Mouse (Mus musculus) spleen, postnatal 10 days (tissue): ENCODE results near the gene Carmil2.

Experiments
- DNase-seq, 2 experiments: peaks; one replicate each; pipeline ENCODE4 v3.0.0; 2021 to 2022; ENCODE audit warnings: low spot score in 2 of 2

Carmil2 gene

GRCm38 (mm10) chr8:105722861-105723260 lies 36.8 kb downstream of the Carmil2 start:
- DNase-seq, result no peak

DNA sequence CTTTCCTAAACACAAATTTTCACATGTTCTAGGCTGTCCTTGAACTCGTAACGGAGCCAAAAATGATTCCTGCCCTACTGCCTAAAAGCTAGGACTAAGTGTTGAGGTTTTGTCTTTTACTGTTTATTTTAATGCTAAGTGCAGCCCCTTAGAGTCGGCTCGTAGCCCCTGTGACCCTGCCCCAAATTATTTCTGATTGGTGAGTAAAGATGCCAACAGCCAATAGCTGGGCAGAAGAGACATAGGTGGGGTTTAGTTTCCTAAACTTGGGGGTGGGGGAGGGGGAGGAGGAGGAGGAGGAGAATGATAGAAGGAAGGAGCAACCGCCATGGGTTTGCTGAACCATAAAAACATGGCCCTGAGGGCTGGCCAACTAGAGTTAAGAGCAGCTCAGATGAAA lies 39.7 kb downstream of the Carmil2 start:
- DNase-seq, result no peak

- DNase-seq, result no peak
Measured at GRCm38 (mm10) chr8:105727397-105728124, 41.5 kb downstream of the Carmil2 start.

- DNase-seq, result no peak
Measured at GRCm38 (mm10) chr8:105732186-105732585, 46.1 kb downstream of the Carmil2 start.

DNA sequence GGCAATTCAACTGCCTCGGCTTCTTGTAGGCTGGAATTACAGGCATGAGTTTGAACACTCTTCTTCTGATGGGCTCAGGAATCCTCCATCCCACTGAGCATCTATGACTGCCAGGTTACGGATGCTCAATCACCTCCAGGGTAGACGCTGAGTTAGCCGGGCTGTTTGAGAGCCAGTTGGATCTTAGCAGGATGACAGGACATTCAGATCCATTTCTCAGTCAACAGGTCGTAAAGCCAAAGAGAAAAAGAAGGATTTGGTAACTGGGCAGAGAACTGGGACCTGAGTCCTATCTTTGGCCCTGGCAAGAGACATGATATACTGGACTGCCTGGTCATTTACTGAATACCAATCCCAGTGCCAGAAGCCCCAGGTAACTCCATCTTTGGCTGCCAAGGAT lies 53.1 kb downstream of the Carmil2 start:
- DNase-seq, result no peak

DNA sequence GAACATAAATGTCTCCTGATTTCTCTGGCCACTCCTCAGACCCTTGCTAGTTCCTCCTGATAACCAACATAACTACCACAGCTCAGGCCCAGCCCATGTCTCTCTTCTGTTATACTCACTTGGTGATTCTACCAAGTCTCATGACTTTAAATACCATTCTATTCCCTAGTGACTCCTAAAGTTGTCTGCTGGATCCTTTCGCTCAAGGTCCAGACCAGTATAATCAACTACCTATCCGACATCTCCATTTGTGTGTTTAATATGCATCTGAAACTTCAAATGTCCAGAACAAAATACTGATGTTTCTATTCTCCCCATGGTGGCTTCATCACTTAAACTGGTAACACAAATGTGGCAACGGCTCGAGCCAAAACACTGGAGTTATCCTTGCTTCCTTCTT lies 57.2 kb downstream of the Carmil2 start:
- DNase-seq, result no peak
